Mouse (Mus musculus) testis, adult 2 months (tissue): ENCODE data around the gene Kcnmb4.

Source experiments
- CTCF ChIP-seq: fragments of 200-500 bp; IDR thresholded peaks from 2 replicates; pipeline ENCODE4 v1.5.1; 2012; ENCODE audit warnings: low read depth, mild to moderate bottlenecking, inconsistent platforms, low read length, moderate library complexity; ENCODE audit not compliant: control insufficient read depth, insufficient read depth, insufficient replicate concordance
- POLR2A ChIP-seq: fragments of 200-500 bp; IDR thresholded peaks from 2 replicates; pipeline ENCODE4 v1.6.1; 2012; ENCODE audit warnings: low read depth, mild to moderate bottlenecking, inconsistent platforms, low read length, moderate library complexity; ENCODE audit not compliant: control insufficient read depth

DNA sequence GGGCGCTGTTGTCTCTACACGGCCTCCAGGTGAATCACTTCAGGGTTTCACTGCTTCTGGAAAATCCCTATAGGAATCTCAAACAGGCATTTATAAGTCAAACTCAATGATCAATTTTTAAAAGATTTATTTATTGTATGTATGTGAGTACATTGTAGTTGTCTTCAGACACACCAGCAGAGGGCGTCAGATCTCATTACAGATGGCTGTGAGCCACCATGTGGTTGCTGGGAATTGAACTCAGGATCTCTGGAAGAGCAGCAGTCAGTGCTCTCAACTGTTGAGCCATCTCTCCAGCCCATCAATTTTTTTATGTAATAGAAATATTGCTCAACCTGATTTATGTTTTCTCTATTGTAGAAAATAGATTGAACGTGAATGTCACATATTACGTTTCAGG, 7.3 kb upstream of the Kcnmb4 start:
- TF ChIP-seq CTCF (no peak), POLR2A (no peak)
